Mouse (Mus musculus): ENCODE data around the gene Slc9a9.

The Slc9a9 gene

DNA sequence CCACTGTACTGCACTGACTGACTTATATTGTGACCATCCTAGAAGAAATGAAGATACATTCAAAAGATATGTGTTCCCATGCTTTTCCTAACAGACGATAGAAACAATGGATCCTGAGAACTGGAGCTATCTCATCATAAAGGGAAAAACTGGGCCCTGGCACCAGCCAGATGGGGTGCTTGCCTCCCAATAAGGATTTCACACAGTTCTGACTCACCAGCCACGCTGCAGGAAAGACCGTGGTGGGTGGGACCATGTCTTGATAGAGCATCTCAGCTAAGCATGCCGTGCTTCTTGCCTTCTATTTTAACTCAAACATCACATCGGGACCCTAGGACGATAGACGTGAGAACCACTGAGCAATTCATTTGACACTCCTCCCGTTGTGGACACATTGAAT lies 60.7 kb downstream of the Slc9a9 start:
- DNase-seq (ENCODE audit: extremely low read depth, low read depth, low spot score) = no peak

GRCm38 (mm10) chr9:94732136-94732535 lies 62.4 kb downstream of the Slc9a9 start:
- DNase-seq (ENCODE audit: extremely low read depth, low read depth, low spot score) = no peak

- DNase-seq (ENCODE audit: extremely low read depth, low read depth, low spot score) = no peak
Observed at GRCm38 (mm10) chr9:94732599-94733287, 63.0 kb downstream of the Slc9a9 start.

DNA sequence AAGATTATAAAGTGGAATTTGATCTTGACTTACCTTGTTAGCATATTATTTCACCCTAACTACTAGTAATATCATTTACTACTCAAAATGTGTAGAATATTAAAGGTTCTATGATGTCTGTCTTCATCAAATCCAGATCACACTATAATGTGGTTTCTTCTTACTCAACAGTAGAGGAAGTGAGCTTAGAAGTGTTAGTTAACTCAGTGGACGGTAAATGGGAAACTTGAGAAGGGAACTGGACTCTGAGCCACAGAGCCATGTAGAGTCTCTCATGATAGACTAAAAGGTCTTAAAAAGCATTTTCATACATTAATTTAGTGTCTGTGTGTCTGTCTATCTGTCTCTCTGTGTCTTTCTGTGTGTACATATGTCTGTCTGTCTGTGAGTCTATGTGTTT lies 64.6 kb downstream of the Slc9a9 start:
- no peak for DNase-seq (ENCODE audit: extremely low read depth, low read depth, low spot score)

GRCm38 (mm10) chr9:94737226-94737625 lies 67.5 kb downstream of the Slc9a9 start:
- no peak for DNase-seq (ENCODE audit: extremely low read depth, low read depth, low spot score)

GRCm38 (mm10) chr9:94738555-94739427 lies 69.1 kb downstream of the Slc9a9 start:
- DNase-seq (ENCODE audit: extremely low read depth, low read depth, low spot score) = no peak

GRCm38 (mm10) chr9:94740841-94741240 lies 71.1 kb downstream of the Slc9a9 start:
- DNase-seq (ENCODE audit: extremely low read depth, low read depth, low spot score) = no peak

- DNase-seq (ENCODE audit: extremely low read depth, low read depth, low spot score) = no peak
Observed at GRCm38 (mm10) chr9:94743291-94743690, 73.6 kb downstream of the Slc9a9 start.

DNA sequence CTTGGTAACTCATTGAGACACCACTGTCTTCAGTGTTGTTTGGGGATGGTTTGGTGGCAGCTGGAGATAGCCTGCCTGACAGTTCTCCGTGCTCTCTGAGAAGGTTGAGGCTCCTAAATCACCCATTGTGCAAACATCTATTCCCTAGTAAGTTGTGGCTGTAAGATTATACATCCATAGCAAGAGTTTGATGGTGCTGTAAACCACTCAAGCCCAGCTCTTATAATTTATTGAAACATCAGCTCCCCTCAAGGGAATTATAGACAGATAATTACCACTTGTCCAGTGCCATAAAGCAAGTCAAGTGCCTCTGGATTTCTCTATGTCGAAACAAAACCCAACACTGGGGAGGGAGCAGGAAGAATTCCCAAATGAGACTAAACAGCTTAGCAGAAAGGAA lies 78.8 kb downstream of the Slc9a9 start:
- no peak for DNase-seq (ENCODE audit: extremely low read depth, low read depth, low spot score)

DNA sequence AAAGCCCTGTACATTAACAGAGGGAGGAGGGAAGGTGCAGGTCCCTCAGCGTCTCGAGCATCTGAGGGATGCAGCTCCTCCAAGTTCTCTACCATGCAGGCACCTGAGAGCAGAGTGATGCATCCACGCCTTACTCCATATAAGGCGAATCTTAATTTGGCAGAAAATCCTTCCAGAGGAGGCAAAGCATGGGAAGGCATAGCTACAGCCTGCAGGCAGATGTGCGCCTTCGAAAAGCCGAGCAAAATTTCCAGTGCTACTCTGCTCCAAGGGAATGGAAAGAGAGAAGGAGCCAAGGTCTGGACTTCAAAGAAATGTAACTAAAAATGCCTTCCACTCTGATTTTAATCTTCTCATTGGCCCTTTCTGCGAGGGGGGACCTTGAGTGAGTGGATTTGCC lies 80.5 kb downstream of the Slc9a9 start:
- no peak for DNase-seq (ENCODE audit: extremely low read depth, low read depth, low spot score)

GRCm38 (mm10) chr9:94750935-94751637 lies 81.4 kb downstream of the Slc9a9 start:
- no peak for DNase-seq (ENCODE audit: extremely low read depth, low read depth, low spot score)

GRCm38 (mm10) chr9:94751638-94752021 lies 81.9 kb downstream of the Slc9a9 start:
- no peak for DNase-seq (ENCODE audit: extremely low read depth, low read depth, low spot score)

GRCm38 (mm10) chr9:94752121-94752520 lies 82.4 kb downstream of the Slc9a9 start:
- no peak for DNase-seq (ENCODE audit: extremely low read depth, low read depth, low spot score)

GRCm38 (mm10) chr9:94759904-94760303 lies 90.2 kb downstream of the Slc9a9 start:
- DNase-seq (ENCODE audit: extremely low read depth, low read depth, low spot score) = no peak

- no peak for DNase-seq (ENCODE audit: extremely low read depth, low read depth, low spot score)
Observed at GRCm38 (mm10) chr9:94768114-94768513, 98.4 kb downstream of the Slc9a9 start.

GRCm38 (mm10) chr9:94768524-94768923 lies 98.8 kb downstream of the Slc9a9 start:
- DNase-seq (ENCODE audit: extremely low read depth, low read depth, low spot score) = no peak

DNA sequence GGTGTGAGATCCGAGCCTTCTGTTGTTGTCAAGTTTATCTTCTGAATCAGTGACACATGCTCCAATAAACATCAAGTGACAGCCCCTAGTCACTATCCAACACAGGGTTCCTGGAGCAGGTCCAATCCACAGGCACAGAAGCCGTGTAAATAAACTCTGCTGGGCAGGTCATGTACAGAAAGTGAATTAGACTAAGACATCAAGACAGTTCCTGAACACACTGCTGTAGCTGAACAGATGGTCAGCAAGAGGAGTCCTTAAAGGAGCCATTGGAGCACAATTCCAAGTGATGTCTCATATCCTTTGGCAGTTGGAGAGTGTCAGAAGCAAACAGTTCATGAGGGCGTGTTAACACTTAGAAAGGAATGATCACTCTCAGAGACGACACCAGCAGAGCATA lies 103.6 kb downstream of the Slc9a9 start:
- no peak for DNase-seq (ENCODE audit: extremely low read depth, low read depth, low spot score)

- DNase-seq (ENCODE audit: extremely low read depth, low read depth, low spot score) = no peak
Observed at GRCm38 (mm10) chr9:94788261-94788660, 118.6 kb downstream of the Slc9a9 start.

- no peak for DNase-seq (ENCODE audit: extremely low read depth, low read depth, low spot score)
Observed at GRCm38 (mm10) chr9:94790966-94791365, 121.3 kb downstream of the Slc9a9 start.

- DNase-seq (ENCODE audit: extremely low read depth, low read depth, low spot score) = no peak
Observed at GRCm38 (mm10) chr9:94803073-94803472, 133.4 kb downstream of the Slc9a9 start.

- DNase-seq (ENCODE audit: extremely low read depth, low read depth, low spot score) = no peak
Observed at GRCm38 (mm10) chr9:94805506-94805905, 135.8 kb downstream of the Slc9a9 start.

- DNase-seq (ENCODE audit: extremely low read depth, low read depth, low spot score) = no peak
Observed at GRCm38 (mm10) chr9:94815518-94815917, 145.8 kb downstream of the Slc9a9 start.

Measured in fat pad, adult 2 months (tissue).